Mouse (Mus musculus): ENCODE measurements at regions not wholly inside any gene's neighbourhood (a gene's known extent, or its start where the extent isn't known, plus 50 kb on each side); places are given as distances from the start of the nearest gene placed in this dataset.

DNA sequence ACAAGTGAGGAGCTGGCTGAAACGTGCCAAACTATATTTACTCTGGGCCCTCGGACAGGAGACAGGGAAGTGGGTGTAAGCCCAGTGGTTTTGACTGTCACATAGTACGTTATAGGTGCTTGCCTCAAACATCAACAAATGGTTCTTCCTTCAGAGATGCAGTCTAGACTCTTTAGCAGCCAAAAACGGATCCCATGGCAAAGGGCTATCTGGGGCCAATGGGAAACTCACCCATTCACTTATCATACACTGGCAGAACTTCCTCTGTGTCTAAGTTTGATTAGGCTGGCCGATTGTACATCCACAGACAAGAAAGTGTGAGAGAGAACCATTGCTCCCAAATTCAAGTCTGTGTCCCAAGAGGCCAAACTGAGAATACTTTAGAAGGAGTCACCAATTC, 115.9 kb downstream of the Pja1 start:
- no peak overlapping the region for H3K27ac ChIP-seq (ENCODE audit: control insufficient read depth, insufficient read depth, low read length)
- H3K36me3 ChIP-seq (ENCODE audit: control insufficient read depth, insufficient read depth, low read length): no peaks in the 10 kb centered on the region
- 49% methylated on average over 5 of the region's 5 CpGs for WGBS
- no peak overlapping the region for H3K4me3 ChIP-seq (ENCODE audit: control insufficient read depth, insufficient read depth, low read length)
- no peaks in the 10 kb centered on the region for H3K4me1 ChIP-seq (replicated peaks; ENCODE audit: control insufficient read depth, insufficient read depth, low read length)
- no peak for DNase-seq
- no peaks in the 10 kb centered on the region for H3K27me3 ChIP-seq (ENCODE audit: control insufficient read depth, insufficient read depth, low read length)
- TF ChIP-seq POLR2A (IDR thresholded peaks at IDR 0.05; ENCODE audit: control insufficient read depth, extremely low read depth, insufficient read depth, low read length, poor library complexity) (no peak), CTCF (IDR thresholded peaks at IDR 0.05; ENCODE audit: borderline replicate concordance, control insufficient read depth, extremely low read depth, insufficient read depth, low read length, poor library complexity) (no peak)

- 82% methylated on average over 3 of the region's 3 CpGs for WGBS
- Histone ChIP-seq H3K27ac (ENCODE audit: control insufficient read depth, insufficient read depth, low read length) (no peak overlapping the region), H3K4me1 (replicated peaks; ENCODE audit: control insufficient read depth, insufficient read depth, low read length) (no peaks in the 10 kb centered on the region), H3K36me3 (ENCODE audit: control insufficient read depth, insufficient read depth, low read length) (no peaks in the 10 kb centered on the region), H3K27me3 (ENCODE audit: control insufficient read depth, insufficient read depth, low read length) (no peaks in the 10 kb centered on the region), H3K4me3 (ENCODE audit: control insufficient read depth, insufficient read depth, low read length) (no peak overlapping the region)
- TF ChIP-seq POLR2A (IDR thresholded peaks at IDR 0.05; ENCODE audit: control insufficient read depth, extremely low read depth, insufficient read depth, low read length, poor library complexity) (no peak), CTCF (IDR thresholded peaks at IDR 0.05; ENCODE audit: borderline replicate concordance, control insufficient read depth, extremely low read depth, insufficient read depth, low read length, poor library complexity) (no peak)
- no peak for DNase-seq
Measured at GRCm38 (mm10) chrX:99350233-99350632, 120.8 kb downstream of the Pja1 start.

- TF ChIP-seq POLR2A (IDR thresholded peaks at IDR 0.05; ENCODE audit: control insufficient read depth, extremely low read depth, insufficient read depth, low read length, poor library complexity) (no peak), CTCF (IDR thresholded peaks at IDR 0.05; ENCODE audit: borderline replicate concordance, control insufficient read depth, extremely low read depth, insufficient read depth, low read length, poor library complexity) (no peak)
- no peak for DNase-seq
- no peaks in the 10 kb centered on the region for H3K36me3 ChIP-seq (ENCODE audit: control insufficient read depth, insufficient read depth, low read length)
- WGBS: 87% methylated on average over 6 of the region's 6 CpGs
- H3K4me3 ChIP-seq (ENCODE audit: control insufficient read depth, insufficient read depth, low read length): no peak overlapping the region
- no peaks in the 10 kb centered on the region for H3K4me1 ChIP-seq (replicated peaks; ENCODE audit: control insufficient read depth, insufficient read depth, low read length)
- H3K27me3 ChIP-seq (ENCODE audit: control insufficient read depth, insufficient read depth, low read length): no peaks in the 10 kb centered on the region; the same call in 1 of the 2 replicates
- H3K27ac ChIP-seq (ENCODE audit: control insufficient read depth, insufficient read depth, low read length): no peak overlapping the region
Measured at GRCm38 (mm10) chrX:99340223-99340622, 130.8 kb downstream of the Pja1 start.

DNA sequence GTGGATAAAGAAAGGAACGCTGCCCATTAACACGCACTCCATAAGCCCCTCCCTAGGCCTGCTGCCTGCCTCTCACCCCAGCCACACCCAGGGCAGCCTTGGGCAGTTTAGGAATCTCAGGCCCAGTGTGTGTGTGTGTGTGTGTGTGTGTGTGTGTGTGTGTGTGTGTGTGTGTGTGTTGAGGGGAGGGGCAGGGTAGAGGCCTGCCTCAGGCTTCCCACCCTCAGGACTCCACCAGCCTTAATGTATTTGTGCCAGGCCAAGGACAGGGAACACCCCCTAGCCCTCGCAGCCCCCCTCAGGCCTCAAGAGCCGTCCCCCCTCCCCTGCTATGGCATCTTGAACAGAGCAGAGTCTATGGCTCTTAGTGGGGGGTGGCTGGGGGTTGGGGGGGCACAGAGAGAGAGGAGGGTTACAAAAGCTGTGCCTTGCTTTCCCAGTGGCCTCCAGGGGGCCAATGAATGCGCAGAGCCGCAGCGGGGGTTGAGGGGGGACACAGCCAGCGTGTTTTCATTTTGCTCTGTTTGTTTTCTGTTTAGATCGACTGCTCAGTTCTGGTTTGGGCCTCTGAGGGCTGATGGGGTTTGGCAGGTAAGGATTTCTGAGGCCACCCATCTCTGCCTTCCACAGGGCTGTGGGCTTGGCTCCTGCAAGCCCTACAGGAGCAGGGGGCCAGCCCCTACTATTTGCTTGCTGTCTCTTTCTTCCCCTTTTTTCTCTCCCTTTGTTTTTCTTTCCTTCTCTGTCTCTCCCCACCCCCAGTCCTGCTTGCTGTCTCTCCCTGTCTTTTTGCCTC, 131.8 kb downstream of the Pja1 start:
- DNase-seq: no peak
- 82% methylated on average over 7 of the region's 9 CpGs for WGBS
- Histone ChIP-seq H3K27me3 (ENCODE audit: control insufficient read depth, insufficient read depth, low read length) (no peaks in the 10 kb centered on the region; the same call in 1 of the 2 replicates), H3K4me3 (ENCODE audit: control insufficient read depth, insufficient read depth, low read length) (no peak overlapping the region), H3K27ac (ENCODE audit: control insufficient read depth, insufficient read depth, low read length) (no peak overlapping the region), H3K36me3 (ENCODE audit: control insufficient read depth, insufficient read depth, low read length) (no peaks in the 10 kb centered on the region), H3K4me1 (replicated peaks; ENCODE audit: control insufficient read depth, insufficient read depth, low read length) (no peaks in the 10 kb centered on the region)
- TF ChIP-seq CTCF (IDR thresholded peaks at IDR 0.05; ENCODE audit: borderline replicate concordance, control insufficient read depth, extremely low read depth, insufficient read depth, low read length, poor library complexity): no peak
- TF ChIP-seq POLR2A (IDR thresholded peaks at IDR 0.05; ENCODE audit: control insufficient read depth, extremely low read depth, insufficient read depth, low read length, poor library complexity): no peak

DNA sequence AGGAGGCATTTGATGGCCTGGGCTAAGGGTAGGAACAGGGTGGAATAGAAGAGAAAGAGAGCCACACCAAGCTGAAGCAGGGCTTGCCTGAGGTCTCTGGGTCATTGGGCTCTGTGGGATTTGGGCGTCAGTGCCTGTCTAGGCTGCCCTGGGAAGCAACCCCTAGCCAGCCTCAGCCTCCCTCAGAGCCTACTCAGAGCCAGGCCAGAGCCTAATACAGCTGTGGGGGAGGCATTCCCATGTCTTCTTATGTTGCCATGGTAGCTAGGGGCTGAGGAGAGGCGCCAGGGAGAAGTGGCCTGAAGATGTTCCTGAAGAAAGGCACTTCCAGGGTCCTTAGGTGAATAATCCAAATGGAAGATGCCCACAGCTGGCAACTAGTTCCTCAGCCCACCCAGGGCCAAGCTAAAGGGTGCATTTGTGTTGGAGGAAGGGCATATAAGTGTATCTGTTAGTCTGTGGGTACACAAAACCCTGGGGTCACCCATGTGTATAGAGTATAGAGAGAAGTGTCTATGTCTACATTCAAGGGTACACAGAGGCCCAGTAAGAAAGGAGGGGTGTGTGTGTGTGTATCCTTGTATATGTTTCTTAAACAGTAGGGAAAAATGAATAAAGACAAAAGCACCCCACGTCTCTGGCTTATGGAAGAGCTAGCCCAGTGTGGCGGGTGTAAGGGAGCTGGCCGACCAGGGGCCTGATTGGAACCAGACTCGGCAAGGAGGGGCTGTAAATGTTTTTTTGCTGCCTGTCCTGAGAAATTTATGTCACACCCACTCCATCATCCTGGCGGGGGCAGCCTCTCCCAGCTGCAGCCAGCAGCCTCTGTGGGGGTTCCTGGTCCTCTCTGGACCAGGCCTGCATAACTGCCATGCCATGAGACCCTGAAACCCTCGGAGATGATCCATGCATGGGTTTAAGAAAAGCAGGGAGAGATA, 134.2 kb downstream of the Pja1 start:
- 91% methylated on average over 8 of the region's 8 CpGs for WGBS
- no peaks in the 10 kb centered on the region for H3K36me3 ChIP-seq (ENCODE audit: control insufficient read depth, insufficient read depth, low read length)
- no peak overlapping the region for H3K27ac ChIP-seq (ENCODE audit: control insufficient read depth, insufficient read depth, low read length)
- H3K4me1 ChIP-seq (replicated peaks; ENCODE audit: control insufficient read depth, insufficient read depth, low read length): no peaks in the 10 kb centered on the region
- H3K27me3 ChIP-seq (ENCODE audit: control insufficient read depth, insufficient read depth, low read length): no peaks in the 10 kb centered on the region; the same call in 1 of the 2 replicates
- no peak overlapping the region for H3K4me3 ChIP-seq (ENCODE audit: control insufficient read depth, insufficient read depth, low read length)
- no peak for DNase-seq
- TF ChIP-seq CTCF (IDR thresholded peaks at IDR 0.05; ENCODE audit: borderline replicate concordance, control insufficient read depth, extremely low read depth, insufficient read depth, low read length, poor library complexity) (no peak), POLR2A (IDR thresholded peaks at IDR 0.05; ENCODE audit: control insufficient read depth, extremely low read depth, insufficient read depth, low read length, poor library complexity) (no peak)

GRCm38 (mm10) chrX:99335886-99336589, 135.0 kb downstream of the Pja1 start:
- WGBS: 53% methylated on average over 8 of the region's 8 CpGs
- H3K27me3 ChIP-seq (ENCODE audit: control insufficient read depth, insufficient read depth, low read length): no peaks in the 10 kb centered on the region; the same call in 1 of the 2 replicates
- no peak for TF ChIP-seq POLR2A (IDR thresholded peaks at IDR 0.05; ENCODE audit: control insufficient read depth, extremely low read depth, insufficient read depth, low read length, poor library complexity)
- no peak for TF ChIP-seq CTCF (IDR thresholded peaks at IDR 0.05; ENCODE audit: borderline replicate concordance, control insufficient read depth, extremely low read depth, insufficient read depth, low read length, poor library complexity)
- no peak overlapping the region for H3K4me3 ChIP-seq (ENCODE audit: control insufficient read depth, insufficient read depth, low read length)
- DNase-seq: no peak
- no peak overlapping the region for H3K27ac ChIP-seq (ENCODE audit: control insufficient read depth, insufficient read depth, low read length)
- H3K4me1 ChIP-seq (replicated peaks; ENCODE audit: control insufficient read depth, insufficient read depth, low read length): no peaks in the 10 kb centered on the region
- no peaks in the 10 kb centered on the region for H3K36me3 ChIP-seq (ENCODE audit: control insufficient read depth, insufficient read depth, low read length)
